Mouse (Mus musculus) forebrain, embryonic 14.5 days (tissue): ENCODE measurements at regions not wholly inside any gene's neighbourhood (a gene's known extent, or its start where the extent isn't known, plus 50 kb on each side); places are given as distances from the start of the nearest gene placed in this dataset.

ENCODE experiments used
- ATAC-seq: fragments of 200-750 bp; cut with Nextera tagmentation; 2 replicates; pipeline ENCODE4 v1.8.0; 2017; ENCODE audit warnings: mild to moderate bottlenecking, moderate library complexity
- DNase-seq: peaks from one replicate; pipeline ENCODE4 v3.0.0-alpha.2; 2015; ENCODE audit warnings: low spot score
- H3K27ac ChIP-seq: fragments of 300-500 bp; sonication (generic); 2 replicates; pipeline ENCODE4 v1.5.1; 2014; ENCODE audit warnings: low read depth, mild to moderate bottlenecking, control low read depth, low read length, moderate library complexity
- H3K27me3 ChIP-seq: fragments of 300-500 bp; sonication (generic); replicated peaks from 2 replicates; pipeline ENCODE4 v1.6.1; 2014; ENCODE audit warnings: low read length, control low read depth, mixed read lengths; ENCODE audit not compliant: control insufficient read depth, insufficient read depth
- H3K36me3 ChIP-seq: fragments of 300-500 bp; sonication (generic); 2 replicates; pipeline ENCODE4 v1.6.1; 2014; ENCODE audit warnings: low read length, control low read depth; ENCODE audit not compliant: control insufficient read depth, insufficient read depth
- H3K4me1 ChIP-seq: fragments of 300-500 bp; sonication (generic); 2 replicates; pipeline ENCODE4 v1.6.1; 2014; ENCODE audit warnings: antibody characterized with exemption, low read length, control low read depth; ENCODE audit not compliant: control insufficient read depth, insufficient read depth
- H3K4me2 ChIP-seq: fragments of 300-500 bp; sonication (generic); 2 replicates; pipeline ENCODE4 v1.6.1; 2014; ENCODE audit warnings: mild to moderate bottlenecking, control low read depth, low read length
- H3K4me3 ChIP-seq: fragments of 300-500 bp; sonication (generic); 2 replicates; pipeline ENCODE4 v1.5.1; 2014; ENCODE audit warnings: low read depth, low read length, control low read depth
- H3K9ac ChIP-seq: fragments of 300-500 bp; sonication (generic); 2 replicates; pipeline ENCODE4 v1.6.1; 2014; ENCODE audit warnings: mild to moderate bottlenecking, low read length, control low read depth, moderate library complexity
- H3K9me3 ChIP-seq: fragments of 300-500 bp; sonication (generic); replicated peaks from 2 replicates; pipeline ENCODE4 v1.6.1; 2016; ENCODE audit warnings: low read length, control low read depth, mixed read lengths; ENCODE audit not compliant: control insufficient read depth
- WGBS: fragments of 180-500 bp; shearing (Covaris S2); extraction: QIAGEN DNeasy Blood & Tissue Kit; methylation state at CpG from one replicate; pipeline ENCODE4 v1.1.7; 2014; 5-methylcytosine and 5-hydroxymethylcytosine counted together

GRCm38 (mm10) chr5:118373581-118373981, 128.6 kb downstream of the 2410131K14Rik start:
- DNase-seq, result peak; percentile 64
- 1% methylated on average over 13 of the region's 13 CpGs for WGBS
- H3K9me3 ChIP-seq, result no peaks in the 10 kb centered on the region
- H3K36me3 ChIP-seq, result no peaks in the 10 kb centered on the region
- 0 out of 2 replicates have a peak, but pooled peaks have one; percentile 15 for ATAC-seq
- no peak overlapping the region for H3K27ac ChIP-seq
- no peak overlapping the region for H3K4me3 ChIP-seq
- no peak overlapping the region for H3K9ac ChIP-seq
- no peaks in the 10 kb centered on the region for H3K27me3 ChIP-seq
- peak overlapping the region; percentile 28 for H3K4me2 ChIP-seq
- H3K4me1 ChIP-seq, result peaks cover 12% of the 10 kb centered on the region

GRCm38 (mm10) chr5:118374968-118375367, 129.9 kb downstream of the 2410131K14Rik start:
- H3K4me2 ChIP-seq, result no peak overlapping the region
- H3K27me3 ChIP-seq, result no peaks in the 10 kb centered on the region
- no peaks in the 10 kb centered on the region for H3K36me3 ChIP-seq
- no peak for ATAC-seq
- peaks cover 12% of the 10 kb centered on the region for H3K4me1 ChIP-seq
- no peak overlapping the region for H3K4me3 ChIP-seq
- H3K9ac ChIP-seq, result no peak overlapping the region
- no peak overlapping the region for H3K27ac ChIP-seq
- no peak for DNase-seq
- no peaks in the 10 kb centered on the region for H3K9me3 ChIP-seq
- 61% methylated on average over 2 of the region's 2 CpGs for WGBS

- H3K4me1 ChIP-seq, result peaks cover 15% of the 10 kb centered on the region
- no peak overlapping the region for H3K9ac ChIP-seq
- no peaks in the 10 kb centered on the region for H3K27me3 ChIP-seq
- WGBS, result 84% methylated on average over 5 of the region's 5 CpGs
- H3K4me3 ChIP-seq, result no peak overlapping the region
- H3K9me3 ChIP-seq, result no peaks in the 10 kb centered on the region
- ATAC-seq (no peak), DNase-seq (no peak)
- no peak overlapping the region for H3K27ac ChIP-seq
- H3K4me2 ChIP-seq, result no peak overlapping the region
- H3K36me3 ChIP-seq, result no peaks in the 10 kb centered on the region
These were observed 130.9 kb downstream of the 2410131K14Rik start for GRCm38 (mm10) chr5:118375916-118376315.

GRCm38 (mm10) chr5:118376478-118376877, 131.5 kb downstream of the 2410131K14Rik start:
- Histone ChIP-seq H3K4me3 (no peak overlapping the region), H3K9ac (no peak overlapping the region), H3K4me2 (no peak overlapping the region), H3K27me3 (no peaks in the 10 kb centered on the region), H3K9me3 (no peaks in the 10 kb centered on the region), H3K36me3 (no peaks in the 10 kb centered on the region), H3K4me1 (peaks cover 15% of the 10 kb centered on the region), H3K27ac (no peak overlapping the region)
- WGBS, result 75% methylated on average over 5 of the region's 5 CpGs
- DNase-seq (no peak), ATAC-seq (no peak)

- no peak overlapping the region for H3K27ac ChIP-seq
- H3K4me3 ChIP-seq, result no peak overlapping the region
- peaks cover 15% of the 10 kb centered on the region for H3K4me1 ChIP-seq
- H3K27me3 ChIP-seq, result no peaks in the 10 kb centered on the region
- H3K9me3 ChIP-seq, result no peaks in the 10 kb centered on the region
- H3K9ac ChIP-seq, result no peak overlapping the region
- H3K36me3 ChIP-seq, result no peaks in the 10 kb centered on the region
- DNase-seq, result no peak
- no peak for ATAC-seq
- 64% methylated on average over 8 of the region's 8 CpGs for WGBS
- H3K4me2 ChIP-seq, result no peak overlapping the region
These were observed 132.4 kb downstream of the 2410131K14Rik start for GRCm38 (mm10) chr5:118377402-118377848.

- Histone ChIP-seq H3K9me3 (no peaks in the 10 kb centered on the region), H3K4me1 (peaks cover 3% of the 10 kb centered on the region), H3K27me3 (no peaks in the 10 kb centered on the region), H3K36me3 (no peaks in the 10 kb centered on the region), H3K4me3 (no peak overlapping the region), H3K9ac (no peak overlapping the region), H3K27ac (no peak overlapping the region), H3K4me2 (no peak overlapping the region)
- ATAC-seq, result no peak
- 36% methylated on average over 24 of the region's 24 CpGs for WGBS
- DNase-seq, result no peak
These were observed 134.4 kb downstream of the 2410131K14Rik start for GRCm38 (mm10) chr5:118379245-118380051.

- 34% methylated on average over 5 of the region's 5 CpGs for WGBS
- H3K9ac ChIP-seq, result peak overlapping the region; percentile 55
- ATAC-seq, result no peak
- no peaks in the 10 kb centered on the region for H3K27me3 ChIP-seq
- peak overlapping the region; percentile 83 for H3K4me2 ChIP-seq
- peak overlapping the region; percentile 37 for H3K4me3 ChIP-seq
- H3K9me3 ChIP-seq, result no peaks in the 10 kb centered on the region
- no peaks in the 10 kb centered on the region for H3K36me3 ChIP-seq
- peak overlapping the region; percentile 78; the same call in 1 of the 2 replicates for H3K27ac ChIP-seq
- H3K4me1 ChIP-seq, result peaks cover 3% of the 10 kb centered on the region
- DNase-seq, result no peak
These were observed 135.0 kb downstream of the 2410131K14Rik start for GRCm38 (mm10) chr5:118380052-118380421.

- Histone ChIP-seq H3K36me3 (no peaks in the 10 kb centered on the region), H3K9me3 (no peaks in the 10 kb centered on the region), H3K9ac (peak overlapping the region; percentile 55), H3K4me2 (peak overlapping the region; percentile 83), H3K27ac (peak overlapping the region; percentile 78), H3K4me3 (peak overlapping the region; percentile 37), H3K4me1 (peaks cover 3% of the 10 kb centered on the region), H3K27me3 (no peaks in the 10 kb centered on the region)
- DNase-seq, result peak; percentile 82
- under 1% methylated on average over 43 of the region's 45 CpGs for WGBS
- peak; percentile 83 for ATAC-seq
These were observed 135.6 kb downstream of the 2410131K14Rik start for GRCm38 (mm10) chr5:118380422-118381293.
